Mouse (Mus musculus) right cerebral cortex, postnatal 36 days (tissue): ENCODE measurements around the gene Numa1.
"Not testable (repeated sequence)": the region's sequence is repeated elsewhere in the genome, so short reads cannot be mapped to it uniquely, and the experiment has no call there.

Source experiments
- DNase-seq, 2 experiments: peaks; one replicate each; pipeline ENCODE4 v3.0.0; 2022; ENCODE audit warnings: low spot score in 2 of 2, mixed read lengths in 1 of 2

Gene Numa1

DNA sequence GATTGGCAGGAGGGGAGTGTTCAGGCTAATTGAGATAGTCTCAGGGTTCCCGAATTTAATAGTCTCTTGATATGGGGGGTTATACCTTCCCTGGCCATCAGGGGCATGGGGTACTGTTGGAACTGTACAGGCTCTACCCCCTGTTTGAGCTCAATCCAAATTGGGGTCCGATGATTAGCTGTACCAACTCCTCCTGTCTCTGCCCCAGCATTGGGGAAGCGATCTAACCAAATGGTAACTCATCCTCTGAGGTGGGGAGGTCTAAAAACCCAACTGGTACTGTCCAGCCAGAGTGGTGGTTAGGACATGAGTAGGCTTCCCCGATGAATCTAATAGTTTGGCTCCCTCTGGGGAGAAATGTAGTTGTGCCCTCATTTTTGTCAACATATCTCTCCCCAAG, 3.1 kb downstream of the Numa1 start:
- DNase-seq, result no peak

DNA sequence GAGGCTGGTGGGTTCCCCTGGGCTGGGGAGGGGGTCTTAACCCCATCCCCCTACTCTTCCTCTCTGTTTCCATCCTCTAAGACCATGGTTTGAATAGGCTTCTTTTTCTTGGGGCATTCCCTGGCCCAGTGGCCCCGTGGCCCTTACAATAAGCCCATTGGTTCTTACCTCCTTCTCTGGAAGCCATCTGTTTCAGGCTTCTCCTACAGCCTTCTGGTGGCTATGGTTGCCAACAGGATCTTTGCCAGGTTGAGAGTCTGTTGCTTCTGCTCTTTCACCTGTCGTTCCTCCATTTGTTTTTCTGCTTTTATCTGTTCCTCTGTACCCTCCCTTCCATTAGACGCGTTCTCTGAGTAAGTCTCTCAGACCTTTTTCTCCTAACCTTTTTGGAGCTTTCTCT, 3.7 kb downstream of the Numa1 start:
- peak in 1 of 2 experiments; percentile 2 for DNase-seq

DNA sequence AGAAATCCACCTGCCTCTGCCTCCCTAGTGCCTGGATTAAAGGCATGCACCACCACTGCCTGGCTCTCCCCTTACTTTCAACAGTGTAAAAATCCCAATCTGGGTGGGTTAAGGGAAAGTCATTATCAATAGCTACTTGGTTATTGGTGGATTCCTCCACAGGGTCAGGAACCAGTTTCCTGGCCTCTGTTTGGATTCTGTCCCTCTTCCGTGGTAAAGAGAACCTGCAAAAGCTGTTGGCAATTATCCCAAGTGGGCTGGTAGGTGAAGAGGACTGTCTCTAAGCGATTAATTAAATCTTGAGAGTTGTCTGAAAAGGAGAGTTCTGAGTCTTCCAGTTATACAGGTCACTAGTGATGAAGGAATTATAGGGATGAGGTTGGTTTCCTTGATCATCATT, 4.4 kb downstream of the Numa1 start:
- no peak for DNase-seq

DNA sequence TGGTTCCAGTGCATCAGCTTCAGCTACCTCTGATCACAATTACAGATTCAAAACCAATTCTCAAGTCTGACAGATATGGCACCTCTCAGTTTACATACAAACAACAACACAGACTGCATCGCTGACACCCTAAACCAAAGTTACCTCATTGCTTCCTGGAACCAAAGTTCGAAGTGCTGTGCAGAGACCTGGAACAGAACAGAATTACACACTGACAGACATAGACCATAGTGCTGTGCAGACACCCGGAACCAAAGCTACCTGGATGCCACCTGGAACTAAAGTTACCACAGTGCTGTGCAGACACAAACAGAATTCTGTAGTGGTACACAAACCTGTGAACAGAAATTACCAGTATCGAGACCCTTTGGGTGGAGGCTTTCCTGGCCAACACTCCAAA, 5.8 kb downstream of the Numa1 start:
- no peak for DNase-seq

DNA sequence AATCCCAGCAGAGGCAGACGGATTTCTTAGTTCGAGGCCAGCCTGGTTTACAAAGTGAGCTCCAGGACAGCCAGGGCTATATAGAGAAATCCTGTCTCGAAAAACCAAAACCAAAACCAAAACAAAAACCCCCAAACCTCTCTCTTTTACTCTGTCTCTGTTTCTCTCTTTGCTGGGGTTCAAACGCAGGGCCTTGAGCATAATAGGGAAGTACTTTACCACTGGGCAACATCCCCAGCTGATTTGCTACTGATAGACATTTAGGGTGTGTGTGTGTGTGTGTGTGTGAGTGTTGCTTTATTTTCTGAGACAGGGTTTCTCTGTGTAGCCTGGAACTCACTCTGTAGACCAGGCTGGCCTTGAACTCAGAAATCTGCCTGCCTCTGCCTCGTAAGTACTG, 15.1 kb downstream of the Numa1 start:
- not testable (repeated sequence) for DNase-seq

DNA sequence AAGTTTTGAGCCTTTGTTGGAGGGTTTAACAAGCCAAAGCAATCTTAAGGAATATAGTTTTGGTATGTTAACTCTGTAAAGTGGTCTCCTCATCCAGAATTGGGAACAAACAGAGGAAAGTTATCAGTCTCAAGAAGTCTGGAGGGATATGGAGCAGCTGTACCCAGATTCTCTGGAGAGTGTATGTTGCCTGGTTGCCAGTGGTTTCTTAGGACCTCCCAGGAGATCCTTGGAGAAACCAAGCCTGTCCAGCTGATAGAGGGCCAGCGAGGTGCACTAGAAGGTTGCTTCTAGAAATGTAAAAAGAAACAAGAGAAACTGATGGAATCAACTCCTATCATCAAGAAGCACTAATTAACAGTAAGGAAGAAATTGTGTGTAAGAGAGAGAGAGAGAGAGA, 17.7 kb downstream of the Numa1 start:
- no peak for DNase-seq

DNA sequence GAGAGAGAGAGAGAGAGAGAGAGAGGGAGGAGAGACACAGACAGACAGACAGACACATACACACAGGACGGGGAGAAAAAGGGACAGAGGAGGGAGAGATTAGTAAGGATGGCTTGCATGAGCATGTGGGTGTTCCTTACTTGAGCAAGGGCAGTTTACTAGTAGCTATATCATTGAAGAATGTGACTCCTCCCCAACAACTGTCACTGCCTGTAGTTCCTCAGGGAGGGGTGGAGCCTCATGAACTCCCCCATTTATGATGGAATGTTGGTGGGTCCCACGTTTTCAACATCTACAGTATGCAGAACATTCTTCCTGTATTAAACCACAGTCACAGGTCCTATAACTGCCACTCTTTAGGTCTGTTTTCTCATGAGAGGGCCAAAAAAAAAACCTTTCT, 18.2 kb downstream of the Numa1 start:
- DNase-seq, result no peak

DNA sequence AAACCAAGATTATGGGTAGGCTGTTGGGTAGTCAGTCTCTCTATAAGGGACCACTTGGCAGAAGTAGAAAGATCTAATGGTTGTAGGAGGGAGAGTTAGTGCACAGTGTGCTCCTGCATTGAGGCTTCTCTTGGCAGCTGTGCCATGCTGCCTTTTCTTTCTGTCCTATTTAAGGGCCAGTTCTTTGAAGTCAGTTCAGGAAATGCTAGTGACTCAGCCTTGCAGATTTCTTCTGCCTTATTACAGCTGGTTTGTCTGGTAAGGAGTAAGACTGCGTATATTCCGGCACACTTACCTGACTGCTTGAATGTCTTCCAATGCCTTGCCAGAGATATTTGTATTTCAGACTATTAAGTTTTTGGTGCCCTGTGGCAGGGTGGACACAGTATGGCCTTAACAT, 20.3 kb downstream of the Numa1 start:
- DNase-seq, result peak in 1 of 2 experiments; percentile 28

DNA sequence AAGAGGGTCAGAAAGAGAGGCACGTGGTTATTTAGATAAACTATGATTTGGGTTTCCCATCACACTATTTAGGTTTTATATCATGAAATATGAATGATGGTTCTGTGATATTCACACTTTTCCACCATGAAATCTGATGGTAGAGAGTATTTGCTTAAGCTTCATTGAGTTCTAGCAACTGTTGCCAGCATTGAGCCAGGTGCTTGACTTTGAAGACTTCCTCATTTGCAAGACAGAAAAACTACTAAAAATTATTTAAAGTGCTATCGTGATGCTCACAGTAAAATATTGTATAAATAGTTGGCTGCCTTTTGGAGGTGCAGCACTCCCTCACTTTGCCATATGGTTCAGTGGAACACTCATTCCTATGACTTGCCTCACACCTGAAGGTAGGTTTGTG, 21.4 kb downstream of the Numa1 start:
- no peak for DNase-seq

DNA sequence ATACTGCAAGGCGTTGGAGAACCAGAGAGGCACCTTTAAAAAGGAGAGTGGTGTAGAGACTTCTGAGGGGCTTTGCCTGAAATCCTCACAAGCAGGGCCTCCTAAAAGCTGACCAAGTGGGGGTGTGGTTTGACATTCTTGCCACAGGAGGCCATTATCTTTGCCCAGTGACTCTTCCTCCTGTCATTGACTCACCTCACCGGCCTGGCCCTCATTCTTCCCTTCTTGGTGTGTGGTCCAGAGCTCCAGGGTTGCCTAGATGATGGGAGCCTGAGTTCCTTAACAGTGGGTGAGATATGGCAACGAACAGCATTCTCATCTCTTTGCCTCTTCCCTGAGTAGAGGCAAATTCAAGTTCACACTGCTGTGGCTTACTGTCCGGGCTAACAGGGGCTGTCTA, 22.0 kb downstream of the Numa1 start:
- no peak for DNase-seq

DNA sequence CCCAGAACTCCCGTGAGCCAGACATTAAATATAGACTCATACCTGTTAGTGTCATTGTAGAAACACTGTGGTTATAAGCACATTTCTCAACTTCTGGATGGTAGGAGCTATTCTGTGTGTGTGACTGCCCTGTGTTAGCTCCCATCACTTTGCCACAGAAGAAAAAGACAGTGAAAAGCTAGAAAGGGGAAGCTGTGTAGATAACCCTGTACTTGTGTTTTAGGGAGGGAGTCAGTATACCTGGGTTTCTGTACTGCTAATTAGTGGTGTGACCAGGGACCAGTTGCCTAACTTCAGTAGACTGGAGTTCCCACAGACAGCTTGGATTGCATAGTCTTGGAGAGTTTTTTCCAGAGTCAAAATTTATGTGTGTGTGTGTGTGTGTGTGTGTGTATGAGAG, 22.6 kb downstream of the Numa1 start:
- no peak for DNase-seq

DNA sequence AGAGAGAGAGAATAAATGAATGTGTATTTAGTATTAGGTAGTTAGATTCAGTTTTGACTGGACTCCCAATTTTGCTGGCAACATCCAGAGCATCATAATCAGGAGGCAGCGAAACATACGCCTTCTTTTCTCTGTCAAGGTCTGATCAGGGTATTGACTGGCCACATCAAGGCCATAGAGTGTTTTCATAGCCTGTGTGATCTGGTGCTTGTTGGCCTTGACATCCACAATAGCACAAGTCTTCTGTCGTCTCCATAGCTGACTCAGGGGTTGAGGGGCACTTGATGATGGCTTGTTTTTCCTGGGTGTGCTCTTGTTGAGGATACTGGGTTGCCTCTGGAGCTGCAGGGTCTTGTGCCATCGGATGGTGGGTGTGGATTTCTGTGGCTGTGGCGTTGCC, 23.0 kb downstream of the Numa1 start:
- no peak for DNase-seq

DNA sequence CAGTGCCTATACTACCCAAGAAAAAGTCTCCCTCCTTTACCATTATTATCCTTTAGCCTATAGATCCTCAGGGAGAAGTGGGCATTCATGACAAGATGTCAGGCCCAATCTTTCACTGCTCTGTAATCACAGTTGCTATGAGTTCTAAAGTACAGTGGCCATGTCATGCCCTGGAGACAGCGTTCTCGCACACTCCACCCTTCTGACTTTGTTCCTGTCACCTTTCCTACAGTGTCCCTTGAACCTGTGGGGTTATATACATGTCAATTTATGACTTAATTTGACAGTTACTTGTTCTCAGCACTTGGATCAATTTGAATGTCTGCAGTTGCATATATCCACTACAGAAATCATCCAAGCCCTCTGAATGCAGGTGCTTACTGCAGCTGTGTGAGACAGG, 28.9 kb downstream of the Numa1 start:
- no peak for DNase-seq

DNA sequence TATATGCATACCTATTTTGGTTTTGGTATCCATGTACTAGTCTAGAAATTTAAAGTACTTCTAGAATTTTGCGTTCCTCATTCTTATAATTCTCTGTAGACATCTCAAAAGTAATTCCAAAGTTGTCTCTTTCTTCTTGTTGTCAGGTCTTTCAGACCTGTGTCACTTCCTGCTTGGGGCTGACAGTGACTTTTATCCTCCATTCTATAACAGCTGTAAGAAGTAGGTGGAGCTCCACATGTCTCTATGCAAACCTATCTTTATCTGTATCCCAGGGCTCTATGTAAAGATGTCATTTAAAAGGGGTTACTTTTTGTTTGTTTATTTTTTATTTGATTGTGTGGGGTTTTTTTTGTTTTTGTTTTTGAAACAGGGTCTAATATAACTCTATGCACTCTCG, 29.7 kb downstream of the Numa1 start:
- no peak for DNase-seq

DNA sequence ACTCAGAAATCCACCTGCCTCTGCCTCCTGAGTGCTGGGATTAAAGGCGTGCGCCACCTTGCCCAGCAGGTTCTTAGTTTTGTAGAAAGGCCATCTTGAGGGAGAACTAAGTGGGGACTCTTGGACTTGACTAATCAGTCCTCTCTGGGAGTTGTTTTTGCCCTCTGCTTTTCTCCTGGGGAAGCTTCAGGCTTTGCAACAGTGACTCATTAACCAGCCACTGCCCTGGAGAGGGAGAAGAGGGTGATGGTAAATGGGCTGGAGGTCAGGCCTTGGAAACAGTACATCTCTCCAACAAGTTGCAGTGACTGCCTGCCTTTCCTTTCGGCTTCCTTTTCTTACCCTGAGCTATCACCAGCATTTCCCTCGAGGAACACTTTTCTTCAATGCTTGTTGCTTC, 30.6 kb downstream of the Numa1 start:
- DNase-seq, result no peak

DNA sequence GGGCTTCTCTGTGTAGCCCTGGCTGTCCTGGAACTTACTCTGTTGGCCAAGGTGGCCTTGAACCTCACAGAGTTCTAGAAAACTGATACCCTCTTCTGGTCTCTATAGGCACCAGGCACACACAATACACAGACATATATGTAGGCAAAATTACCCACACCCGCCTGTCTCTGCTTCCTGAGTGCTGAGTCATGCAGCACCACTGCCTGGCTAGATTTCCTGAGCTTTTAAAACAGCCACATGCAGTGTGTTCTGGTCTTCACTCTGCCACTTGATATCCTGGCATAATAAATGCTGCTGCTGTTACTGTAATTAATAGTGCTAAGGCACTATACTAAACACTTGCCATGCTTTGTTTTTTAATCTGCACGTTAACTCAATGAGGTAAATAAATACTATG, 31.7 kb downstream of the Numa1 start:
- DNase-seq, result no peak

DNA sequence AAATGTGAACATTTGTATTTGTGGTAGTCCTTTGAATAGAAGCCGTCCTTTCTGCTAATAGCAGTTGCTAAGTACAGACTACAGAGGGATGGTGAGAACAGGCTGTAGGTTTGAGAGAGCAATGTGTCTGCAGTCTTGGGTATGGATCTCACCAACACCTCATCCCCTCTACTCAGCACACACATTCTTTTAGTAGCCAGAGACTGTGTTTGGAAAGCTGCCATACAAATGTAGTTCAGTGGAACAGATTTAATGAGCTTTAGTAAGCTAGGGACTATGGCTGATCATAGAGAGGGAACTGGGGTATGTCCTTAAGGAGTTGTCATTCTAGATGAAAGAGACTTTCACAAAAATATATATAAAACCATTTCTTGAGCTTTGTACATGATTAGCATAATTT, 33.3 kb downstream of the Numa1 start:
- peak in 1 of 2 experiments; percentile 12 for DNase-seq

DNA sequence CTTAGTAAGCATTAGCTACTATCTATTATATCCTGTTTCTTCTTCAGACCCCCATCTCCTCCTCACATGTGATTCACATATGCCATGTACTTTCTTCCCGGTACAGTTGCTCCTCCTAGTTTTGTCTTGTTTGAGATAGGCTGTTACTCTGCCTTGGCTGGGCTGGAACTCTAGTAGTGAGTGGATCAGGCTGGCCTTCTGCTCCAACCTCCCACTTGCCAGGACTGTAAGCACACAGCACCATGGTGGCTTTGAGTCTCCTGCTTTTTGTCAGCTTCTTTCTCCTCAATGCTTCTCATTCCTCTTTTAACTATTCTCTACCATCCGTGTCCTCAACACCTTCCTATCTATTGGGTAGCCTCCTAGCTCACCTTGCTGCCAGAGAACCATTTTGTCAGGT, 34.8 kb downstream of the Numa1 start:
- no peak for DNase-seq

DNA sequence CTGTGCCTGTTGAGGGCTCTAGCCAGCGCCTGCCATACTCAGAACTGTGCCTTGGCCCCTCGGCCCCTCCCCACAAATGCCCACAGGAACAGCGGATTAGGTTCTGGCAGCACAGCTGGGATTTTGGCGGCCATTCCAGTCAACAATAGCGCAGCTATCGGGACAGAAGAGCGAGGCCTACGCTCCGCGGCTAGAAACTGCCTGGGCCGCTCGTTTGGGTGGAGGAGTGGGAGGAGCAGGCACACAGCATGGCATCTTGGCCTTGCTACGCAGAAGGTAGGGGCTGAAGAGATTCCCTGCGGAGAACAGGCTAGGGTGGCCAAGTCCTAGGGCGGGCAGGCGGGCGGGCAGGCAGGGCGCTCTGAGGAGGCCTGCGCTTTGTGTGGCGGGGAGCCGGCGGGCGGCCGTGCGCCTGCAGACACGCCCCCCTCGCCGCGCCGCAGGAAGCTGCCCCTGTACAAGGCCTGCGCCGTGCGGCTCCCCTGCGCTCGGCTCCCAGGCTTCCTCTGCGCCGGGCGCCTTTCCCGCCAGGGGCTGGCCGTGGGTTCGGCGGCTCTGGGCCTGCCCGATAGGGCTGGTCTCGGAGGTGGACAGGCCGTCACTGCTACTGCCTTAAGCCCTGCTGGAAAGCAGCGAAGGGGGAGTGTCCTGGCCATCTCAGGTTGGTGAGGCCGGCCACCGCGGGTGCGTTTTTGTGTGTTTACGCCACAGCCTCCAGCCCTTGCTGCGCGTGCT, 36.0 kb downstream of the Numa1 start:
- peak; percentile 70 to 78 for DNase-seq

DNA sequence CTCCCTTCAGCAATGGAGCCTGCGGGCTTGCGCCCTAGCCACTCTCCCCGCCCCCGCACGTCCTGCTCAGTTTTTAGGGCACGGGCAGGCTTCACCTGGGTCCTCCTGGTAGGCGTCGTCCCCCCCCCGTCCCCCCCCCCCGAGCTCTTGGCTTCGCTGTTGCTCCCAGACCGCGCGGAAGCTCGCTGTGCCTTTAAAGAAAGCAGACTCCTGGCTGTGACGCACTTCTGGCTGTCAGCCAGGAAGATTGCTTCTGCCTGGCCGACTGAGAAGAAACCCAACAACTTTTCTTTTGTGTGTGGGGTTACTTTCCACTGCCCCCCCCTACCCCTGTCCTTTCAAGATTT, 36.5 kb downstream of the Numa1 start:
- peak; percentile 85 to 87 for DNase-seq

DNA sequence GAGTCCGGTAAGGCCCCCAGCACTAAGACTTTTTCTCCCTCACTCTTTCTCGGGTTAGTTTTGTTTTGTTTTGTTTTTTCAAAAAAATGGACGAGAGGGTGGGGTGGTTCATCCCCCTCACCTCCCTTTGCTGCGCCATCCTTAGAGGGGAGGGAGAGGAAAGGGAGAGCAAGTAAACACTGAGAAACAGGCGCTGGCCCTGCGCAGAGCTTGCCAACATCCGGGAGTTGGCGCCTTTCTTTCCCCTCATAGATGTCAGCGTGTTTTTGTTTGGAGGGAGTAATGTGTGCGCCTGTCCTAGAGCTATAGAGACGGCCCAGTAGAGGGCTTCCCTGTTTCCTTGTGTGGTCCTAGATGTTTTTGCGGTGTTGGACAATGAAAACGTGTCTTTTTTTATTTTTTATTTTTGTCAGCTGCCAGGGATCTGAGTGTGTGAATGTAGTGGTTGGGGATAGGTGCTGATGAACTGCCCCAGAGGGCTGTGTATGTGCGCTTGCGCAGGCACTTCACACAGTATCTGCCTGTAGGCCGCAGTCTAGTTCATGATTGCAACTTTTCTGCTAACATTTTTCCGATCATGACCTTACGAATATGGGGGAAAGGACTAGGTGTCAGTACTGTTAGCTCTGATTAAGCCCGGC, 37.0 kb downstream of the Numa1 start:
- DNase-seq, result peak; percentile 62 to 72

DNA sequence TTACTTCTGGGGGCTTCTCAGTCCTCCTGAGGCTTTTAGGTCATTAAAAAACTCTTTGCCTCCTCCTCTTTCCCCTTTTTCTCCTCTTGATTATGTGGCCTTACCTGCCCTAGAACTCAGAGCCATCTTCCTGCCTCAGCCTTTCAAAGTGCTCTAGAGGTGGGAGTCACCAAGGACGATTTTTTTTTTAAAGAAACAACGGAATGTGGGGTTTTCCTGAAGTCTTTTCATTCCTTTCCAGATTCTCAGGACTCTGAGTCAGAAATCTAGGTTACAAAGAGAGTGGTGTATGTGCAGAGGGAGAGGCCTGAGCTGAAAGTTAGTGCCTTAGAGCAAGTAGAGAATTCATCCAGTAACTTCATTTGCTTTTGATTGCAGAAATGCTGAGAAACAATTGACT, 37.8 kb downstream of the Numa1 start:
- no peak for DNase-seq

DNA sequence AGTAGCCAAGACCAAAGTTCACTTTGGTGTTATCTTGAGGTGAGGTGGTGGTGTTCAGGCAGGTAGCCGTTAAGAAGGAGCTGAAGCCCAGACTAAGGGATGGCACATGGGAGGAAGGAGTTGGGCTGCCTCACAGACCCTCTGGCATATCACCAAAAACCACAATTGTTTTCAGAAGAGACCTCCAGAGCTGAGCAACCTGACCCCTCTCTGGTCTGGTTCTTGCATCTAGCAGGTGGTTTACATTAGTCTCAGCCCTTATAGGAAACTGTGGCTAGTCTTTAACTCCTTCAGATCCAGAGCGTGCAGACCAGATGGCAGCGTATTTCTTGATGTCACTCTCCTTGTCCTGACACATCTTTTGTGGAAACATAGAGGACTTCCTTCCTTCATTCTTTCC, 39.8 kb downstream of the Numa1 start:
- no peak for DNase-seq

DNA sequence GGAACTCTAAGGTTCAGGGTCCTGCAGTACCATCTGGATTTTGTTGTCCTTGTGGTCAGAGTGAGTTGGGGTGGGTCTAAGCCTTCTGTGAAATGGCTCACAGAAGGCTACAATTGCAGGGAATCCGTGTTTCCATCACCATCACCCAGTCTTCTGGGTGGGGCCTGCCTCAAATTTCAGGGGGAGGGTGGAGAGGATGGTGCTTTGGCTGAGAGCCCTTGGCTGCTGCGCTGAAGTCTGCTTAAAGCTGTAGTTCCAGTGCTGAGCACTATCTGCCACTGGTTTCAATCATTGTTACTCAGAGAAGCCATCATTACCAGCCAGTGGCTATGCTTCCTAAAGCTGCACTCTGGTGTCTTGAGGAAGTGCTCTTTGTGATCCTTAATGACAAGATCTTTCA, 40.6 kb downstream of the Numa1 start:
- DNase-seq, result no peak
